Mouse (Mus musculus) right cerebral cortex, adult 2 months (tissue): ENCODE data around the gene Ophn1.

Experiments
- DNase-seq, 2 experiments: peaks; one replicate each; pipeline ENCODE4 v3.0.0; 2021 to 2022; ENCODE audit warnings: low spot score in 2 of 2

The Ophn1 gene

DNA sequence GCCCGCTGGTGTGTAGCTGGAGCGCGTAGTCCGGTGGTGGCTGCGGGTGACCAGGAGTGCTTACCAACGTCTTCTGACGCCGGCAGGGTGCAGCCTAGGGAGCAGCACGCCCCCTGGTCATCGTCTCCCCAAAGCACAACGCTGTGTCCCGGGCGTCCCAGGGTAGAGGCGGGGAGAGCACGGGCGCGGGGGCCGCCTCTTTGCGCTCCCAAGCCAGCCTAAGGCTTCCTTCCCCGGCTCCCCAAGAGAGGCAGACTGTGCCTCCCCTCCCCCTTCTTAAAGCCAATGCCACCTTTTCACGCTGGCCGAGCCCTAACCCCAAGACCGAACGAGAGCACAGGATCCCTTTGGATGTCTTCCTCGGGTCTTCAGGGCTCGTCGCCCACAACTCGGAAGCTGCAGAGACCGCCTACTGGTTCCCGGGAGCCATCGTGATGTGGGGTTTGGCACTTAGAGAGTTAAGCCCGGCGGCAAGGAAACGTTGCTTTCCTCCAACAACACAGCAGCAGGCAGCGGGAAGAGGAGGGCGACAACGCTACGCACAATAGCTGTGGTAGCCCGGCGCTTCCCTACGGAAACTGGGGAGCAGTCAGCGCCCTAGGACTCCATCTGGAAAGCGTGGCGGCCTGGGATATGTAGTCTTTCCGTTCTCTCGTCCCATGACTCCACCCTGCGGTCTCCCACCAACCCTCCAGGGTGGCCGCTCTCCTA, at the start of gene Ophn1:
Gene Ophn1 (minus strand): TSS at position 620 of the 711 bp plus-strand sequence.
- peak; percentile 68 to 70 for DNase-seq

DNA sequence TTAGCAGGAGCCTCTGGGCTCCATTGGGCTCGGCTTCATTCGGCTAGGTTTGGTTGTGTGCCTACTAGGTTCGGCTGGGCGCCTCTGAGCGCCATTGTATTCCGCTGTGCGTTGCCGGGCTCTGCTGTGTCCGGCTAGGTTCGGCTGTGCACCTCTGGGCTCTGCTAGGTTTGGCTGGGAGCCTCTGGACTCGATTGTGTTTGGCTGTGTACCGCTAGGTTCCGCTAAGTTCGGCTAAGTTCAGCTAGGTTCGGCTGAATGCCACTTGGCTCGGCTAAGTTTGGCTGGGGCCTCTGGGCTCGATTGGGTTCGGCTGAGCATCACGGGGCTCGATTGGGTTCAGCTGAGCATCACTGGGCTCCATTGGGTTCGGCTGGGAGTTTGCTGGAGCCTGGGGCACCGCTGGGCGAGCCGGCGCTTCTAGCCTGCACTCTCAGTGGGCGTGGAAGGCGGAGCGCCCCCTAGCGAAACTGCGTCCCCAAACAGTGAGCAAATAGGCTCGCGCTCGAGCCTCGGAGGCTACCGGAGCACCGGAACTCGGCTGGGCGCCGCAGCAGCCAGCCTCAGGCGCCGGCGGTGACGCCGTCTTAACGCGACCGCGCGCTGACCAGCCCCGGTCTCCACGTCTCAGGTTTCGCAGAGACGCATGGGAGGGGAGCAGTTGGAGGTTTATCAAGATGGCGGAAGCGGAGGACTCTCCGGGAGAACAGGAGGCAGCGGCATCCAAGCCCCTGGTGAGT, 46.9 kb upstream of the Ophn1 start:
- DNase-seq: peak; percentile 92

DNA sequence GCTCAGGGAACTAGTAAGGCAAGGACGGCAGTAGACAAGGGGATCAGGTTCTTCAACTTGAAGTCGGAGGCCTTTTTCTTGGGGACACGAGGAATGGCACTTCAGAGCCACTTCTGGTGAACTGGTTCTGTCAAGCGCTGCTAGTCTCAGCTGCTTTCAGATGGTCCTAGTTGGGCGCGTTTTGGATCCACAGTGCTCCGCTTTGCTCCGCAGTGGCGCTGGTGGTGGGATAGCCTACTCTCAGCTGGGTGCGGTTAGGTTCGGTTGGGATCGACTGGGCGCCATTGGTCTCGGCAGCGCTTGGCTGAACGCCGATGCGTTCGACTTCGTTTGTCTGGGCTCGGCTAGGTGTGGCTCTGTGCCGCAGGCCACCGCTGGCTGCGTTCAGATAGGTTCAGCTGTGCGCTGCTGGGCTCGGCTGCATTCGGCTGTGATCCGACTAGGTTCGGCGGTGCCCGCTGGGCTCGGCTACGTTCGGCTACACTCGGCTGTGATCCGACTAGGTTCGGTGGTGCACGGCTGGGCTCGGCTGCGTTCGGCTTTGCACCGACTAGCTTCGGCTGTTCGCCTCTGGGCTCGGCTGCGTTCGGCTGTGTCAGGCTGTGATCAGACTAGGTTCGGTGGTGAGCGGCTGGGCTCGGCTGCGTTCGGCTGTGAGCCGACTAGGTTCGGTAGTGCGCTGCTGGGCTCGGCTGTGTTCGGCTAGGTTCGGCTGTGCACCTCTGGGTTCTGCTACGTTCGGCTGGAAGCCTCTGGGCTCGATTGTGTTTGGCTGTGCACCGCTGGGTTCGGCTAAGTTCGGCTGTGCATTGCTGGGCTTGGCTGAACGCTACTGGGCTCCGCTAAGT, 46.1 kb upstream of the Ophn1 start:
- DNase-seq: peak; percentile 96 to 99

DNA sequence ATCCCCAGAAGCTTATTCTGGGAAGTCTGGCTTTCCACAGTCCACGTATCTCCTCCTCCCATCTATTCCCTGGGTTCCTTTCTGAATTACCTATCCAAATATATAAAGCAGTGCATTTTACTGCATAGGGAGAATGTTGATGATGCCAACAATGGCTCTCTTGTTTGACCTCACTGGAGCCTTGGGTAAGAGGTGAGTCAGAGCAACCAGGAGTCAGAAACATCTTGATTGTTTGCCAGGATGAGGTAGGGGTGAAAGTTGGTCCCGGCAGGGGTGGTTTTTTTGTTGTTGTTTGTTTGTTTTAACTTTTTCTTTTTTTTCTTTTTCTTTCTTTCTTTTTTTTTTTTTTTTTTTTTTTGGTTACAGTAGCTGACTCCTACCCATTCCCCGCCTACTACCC, 45.3 kb upstream of the Ophn1 start, which contains the start of gene Yipf6:
Gene Yipf6 (plus strand): TSS at position 216 of the 400 bp plus-strand sequence.
- no peak for DNase-seq

DNA sequence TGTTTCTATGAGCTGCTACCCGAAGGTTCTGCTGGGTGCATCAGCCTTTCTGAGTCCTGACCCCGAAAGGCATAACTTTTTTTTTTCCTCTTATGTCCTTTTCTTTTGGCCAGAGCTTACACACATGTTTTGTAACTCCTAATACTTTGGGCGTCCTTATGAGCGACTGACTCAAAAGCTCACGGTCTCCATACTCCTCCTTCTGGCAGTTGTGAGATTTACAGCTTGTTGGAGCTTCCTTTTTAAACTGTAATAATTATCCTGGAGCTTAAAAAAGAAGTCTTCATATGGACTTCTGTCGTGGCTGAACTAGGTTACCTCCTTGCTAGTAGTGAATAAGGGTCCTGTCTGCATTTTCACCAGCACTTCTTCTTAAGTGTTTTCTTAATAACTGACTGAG, 28.6 kb upstream of the Ophn1 start:
- DNase-seq: peak; percentile 13 to 30

DNA sequence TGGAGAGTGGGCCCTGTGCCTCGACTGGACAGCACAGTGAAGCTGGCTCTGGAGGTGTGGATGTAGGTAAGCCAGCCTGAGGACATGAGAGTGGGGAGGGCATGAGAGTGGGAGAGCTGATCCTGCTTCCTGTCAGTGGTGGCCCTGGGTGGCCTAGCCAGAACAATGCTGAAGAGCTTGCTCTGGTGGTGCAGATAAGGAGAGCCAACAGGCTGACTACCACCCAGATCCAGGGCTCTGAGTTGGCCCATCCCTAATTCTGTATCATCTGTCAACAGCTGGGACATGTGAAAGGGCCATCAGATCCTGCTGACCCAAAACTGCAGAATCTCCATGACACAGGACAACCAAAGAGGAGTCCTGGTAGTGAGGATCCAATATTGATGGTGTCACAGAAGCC, 18.1 kb upstream of the Ophn1 start:
- no peak for DNase-seq

DNA sequence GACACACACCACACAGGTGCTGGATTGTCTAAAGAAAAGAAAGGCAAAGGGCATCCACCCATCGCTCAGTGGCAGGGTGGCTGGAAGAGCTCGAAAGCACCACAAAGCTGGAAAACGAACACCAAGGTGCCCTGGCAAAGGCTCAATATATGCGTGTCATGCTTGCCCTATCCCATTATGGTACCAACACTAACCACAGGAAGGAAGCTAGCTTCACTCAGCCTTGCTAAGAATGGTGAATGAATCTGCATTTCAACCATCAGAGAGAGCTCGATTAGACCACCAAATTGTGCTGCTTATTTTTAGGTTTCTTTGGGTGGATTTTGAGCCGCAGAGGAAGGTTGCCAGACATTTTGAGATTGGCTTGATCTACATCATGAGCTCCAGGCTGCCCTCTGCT, 13.4 kb upstream of the Ophn1 start:
- no peak for DNase-seq

DNA sequence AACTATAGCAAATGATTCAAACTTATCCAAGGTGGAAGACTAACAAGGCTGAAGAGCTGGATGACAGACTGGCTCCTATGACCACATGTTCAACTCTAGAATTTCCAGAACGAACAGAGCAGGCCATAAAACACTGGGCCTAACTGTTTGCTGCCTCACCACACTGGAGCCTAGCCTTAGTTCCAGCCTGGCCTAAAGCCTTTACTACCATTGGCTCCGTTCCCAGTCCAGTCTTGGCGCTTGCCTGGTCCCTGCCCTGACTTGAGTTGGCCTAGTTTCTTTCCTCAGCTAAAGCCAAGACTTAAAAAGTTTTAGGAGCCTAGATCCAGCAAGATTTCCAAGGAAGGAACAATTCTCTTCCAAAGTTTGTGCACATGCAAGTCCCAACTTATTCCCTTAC, 7.5 kb upstream of the Ophn1 start:
- DNase-seq: no peak

DNA sequence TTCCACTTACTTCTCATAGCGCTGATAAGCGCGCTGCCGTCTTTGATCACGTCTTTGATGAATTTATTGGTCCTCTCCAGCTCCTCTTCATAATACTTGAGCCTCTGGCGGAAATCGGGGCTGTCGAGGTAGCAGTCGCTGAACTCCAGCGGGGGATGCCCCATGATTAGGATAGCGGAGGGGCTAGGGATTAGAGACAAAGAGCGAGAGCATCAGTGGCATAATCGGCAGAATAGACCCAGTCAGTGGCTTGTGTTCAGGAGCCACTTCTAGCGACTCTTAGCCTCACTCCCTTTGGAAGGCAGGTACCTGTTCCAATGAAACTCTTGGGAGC, 786 bp downstream of the Ophn1 start:
- DNase-seq: no peak

DNA sequence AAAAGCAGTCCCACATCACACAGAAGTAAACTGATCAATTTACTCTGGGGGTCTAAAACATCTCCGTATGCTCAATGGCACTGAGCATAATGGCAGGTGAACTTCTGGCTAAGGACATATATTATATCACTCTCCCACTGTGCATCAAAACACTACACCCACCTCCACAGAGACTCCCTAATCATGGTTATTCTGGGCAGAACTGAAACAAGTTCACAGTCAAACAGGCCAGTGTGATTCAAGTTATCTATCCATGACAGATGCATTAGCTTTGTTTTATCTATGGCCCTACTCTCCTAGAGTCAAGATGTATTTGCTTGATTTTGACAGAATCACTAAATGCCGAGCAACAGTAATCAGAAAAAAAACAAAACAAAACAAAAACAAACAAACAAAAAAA, 8.8 kb downstream of the Ophn1 start:
- no peak for DNase-seq

DNA sequence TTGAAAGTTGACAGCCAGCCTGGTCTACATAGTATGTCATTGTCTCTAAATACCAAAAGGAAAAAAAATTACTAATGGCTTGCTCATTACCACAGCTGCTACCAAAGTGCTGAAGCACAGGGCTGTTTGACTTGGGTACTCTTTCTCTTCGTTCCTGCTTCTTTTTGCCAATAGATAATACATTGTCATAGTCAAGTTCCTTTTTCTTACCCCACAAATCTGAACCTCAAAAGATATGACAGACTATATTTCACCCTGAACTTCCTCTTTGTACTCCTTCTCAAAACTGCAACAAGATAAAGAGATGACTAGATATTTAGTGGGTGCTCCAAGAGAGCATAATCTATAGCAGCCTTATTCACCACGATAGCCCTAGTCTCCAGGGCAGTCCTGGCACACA, 9.7 kb downstream of the Ophn1 start:
- DNase-seq: no peak

DNA sequence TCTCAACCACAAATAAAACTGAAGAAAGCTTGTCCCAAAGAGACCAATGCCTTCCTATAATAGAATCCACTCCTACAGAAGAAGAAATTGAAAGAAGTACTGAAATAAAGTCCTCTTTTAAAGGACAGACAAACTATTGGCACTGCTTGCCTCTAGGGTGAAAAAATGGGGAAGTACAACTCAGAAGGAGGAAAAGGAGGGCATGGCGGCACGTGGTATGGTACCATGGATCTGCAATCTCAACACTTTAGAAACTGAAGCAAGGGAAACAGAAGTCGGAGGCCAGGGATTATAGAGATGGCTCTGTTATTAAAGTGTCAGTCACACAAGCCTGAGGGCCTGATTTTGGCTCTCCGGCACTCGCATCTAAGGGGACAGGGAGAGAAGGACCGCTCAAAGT, 10.5 kb downstream of the Ophn1 start:
- DNase-seq: no peak

DNA sequence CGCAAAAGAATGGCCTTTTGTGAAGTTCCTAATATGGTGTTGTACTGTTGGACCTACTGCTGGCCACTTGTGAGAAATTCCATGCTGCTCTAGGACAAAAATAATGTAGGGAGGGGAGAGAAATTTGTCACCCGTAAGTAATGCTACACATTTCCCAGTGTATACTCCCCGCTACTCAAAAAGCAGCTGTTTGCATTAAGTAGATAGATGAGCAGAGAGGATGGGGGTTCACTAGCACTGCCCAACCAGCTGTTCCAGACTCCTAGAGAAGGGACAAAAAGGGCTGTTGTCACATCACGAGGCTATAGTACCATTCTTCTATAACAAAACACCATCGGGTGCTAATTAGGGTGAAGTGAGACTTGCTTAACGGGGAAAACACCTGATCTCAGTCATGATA, 15.7 kb downstream of the Ophn1 start:
- no peak for DNase-seq

DNA sequence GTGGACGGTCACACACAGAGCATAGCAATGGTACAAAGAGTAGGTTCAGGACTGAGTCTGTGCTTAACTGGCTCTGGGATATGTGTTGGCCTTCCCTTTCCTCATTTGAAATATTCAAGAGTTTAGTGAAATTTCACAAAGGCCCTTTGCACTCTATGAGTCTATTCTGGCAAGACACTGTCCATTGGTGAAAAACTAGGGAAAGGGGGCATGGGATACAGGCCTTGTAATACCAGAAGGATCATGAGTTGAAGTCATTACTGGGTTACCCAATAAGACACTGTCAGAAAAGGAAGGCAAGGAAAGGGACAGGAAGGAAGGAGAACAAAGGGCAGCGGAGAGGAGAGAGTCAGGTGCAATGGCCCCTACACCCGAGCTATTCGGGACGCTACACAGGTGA, 16.7 kb downstream of the Ophn1 start:
- no peak for DNase-seq

DNA sequence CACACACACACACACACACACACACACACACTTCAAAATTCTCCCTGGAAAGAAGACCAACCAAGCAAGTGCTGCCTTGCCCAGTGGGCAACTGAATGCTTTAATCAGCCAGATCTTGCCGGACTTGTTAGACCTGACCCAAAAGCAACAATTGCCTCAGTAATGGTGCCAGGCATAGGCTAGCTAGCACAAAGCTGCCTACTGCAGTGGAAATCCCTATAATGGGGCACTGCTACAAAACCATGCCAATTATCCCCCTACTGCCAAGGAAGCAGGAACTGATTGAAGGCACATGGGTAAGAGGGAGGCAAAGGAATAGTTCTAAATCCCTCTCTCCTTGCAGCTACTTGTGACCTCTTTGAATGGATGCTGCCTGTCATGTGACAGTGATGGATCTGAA, 18.8 kb downstream of the Ophn1 start:
- no peak for DNase-seq

DNA sequence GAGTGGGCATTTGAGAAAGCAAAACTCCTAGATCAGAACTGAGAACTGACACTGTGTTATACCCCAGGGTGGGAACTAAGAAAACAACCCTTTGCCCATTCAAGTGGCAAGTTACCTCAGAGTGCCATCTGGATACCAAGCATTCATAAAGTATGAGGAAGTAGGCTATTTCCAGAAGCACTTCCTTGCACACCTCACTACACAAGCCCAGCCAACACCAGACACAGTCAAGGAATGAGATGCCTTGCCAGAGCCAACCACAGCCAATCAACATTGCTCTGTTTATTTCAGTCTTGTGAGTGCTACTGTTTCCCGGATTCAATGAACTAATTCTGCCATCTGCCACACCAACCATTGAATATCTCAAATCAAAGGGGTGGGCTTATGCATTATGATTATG, 20.3 kb downstream of the Ophn1 start:
- DNase-seq: no peak

DNA sequence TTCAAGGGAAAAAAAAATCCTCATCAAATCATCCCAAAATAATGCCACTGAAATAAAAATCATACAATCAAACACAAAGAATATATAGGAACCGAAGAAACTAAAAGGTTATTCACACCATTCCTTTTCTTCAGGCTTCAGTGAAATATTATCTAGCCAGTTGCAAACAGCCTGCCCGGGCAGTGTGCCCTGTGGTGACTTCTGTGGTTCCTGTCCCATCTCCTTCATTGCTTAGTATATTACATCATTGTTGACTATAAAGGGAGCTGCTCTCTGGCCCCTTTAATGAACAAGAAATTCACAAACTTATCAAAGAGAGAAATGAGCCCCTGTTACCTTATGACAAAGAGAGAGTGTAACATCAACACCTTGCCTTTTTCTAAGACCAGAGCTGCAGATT, 21.1 kb downstream of the Ophn1 start:
- no peak for DNase-seq

DNA sequence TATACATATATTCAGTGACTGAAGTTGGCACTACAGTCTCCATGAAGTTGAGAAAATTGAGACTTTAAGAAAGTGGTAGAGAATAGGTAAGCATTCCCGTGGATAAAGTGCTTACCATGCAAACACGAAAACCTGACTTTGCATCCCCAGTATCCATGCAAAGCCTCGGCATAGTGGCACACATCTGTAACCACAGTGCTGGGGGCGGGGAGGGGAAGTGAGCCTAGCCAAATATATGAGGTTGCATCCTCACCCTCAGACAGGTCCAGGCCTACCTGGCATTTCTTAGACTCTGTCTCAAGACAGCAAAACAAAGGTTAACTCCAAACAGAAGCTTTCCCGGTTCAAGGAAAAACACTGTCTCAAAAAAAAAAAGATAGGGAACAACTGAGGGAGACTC, 21.7 kb downstream of the Ophn1 start:
- no peak for DNase-seq

DNA sequence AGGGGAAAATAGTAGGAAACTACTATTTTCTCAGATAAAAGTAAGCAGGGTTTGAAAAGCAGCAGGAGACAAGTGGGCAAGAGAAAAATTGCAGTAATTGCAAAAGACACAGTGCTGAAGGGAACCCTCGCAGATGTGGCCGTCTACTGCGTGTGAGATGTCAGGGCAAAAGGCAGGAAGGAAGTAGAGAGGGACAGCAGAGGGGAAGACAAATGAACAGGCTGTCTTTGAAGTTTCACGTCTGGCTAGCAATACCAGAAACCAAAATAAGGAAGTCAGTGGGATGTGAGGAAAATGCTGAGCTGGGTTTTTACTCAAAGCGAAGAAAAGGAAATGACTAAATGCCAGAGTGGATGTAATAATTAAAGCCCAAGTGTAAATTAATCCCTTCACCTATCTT, 30.7 kb downstream of the Ophn1 start:
- DNase-seq: no peak

DNA sequence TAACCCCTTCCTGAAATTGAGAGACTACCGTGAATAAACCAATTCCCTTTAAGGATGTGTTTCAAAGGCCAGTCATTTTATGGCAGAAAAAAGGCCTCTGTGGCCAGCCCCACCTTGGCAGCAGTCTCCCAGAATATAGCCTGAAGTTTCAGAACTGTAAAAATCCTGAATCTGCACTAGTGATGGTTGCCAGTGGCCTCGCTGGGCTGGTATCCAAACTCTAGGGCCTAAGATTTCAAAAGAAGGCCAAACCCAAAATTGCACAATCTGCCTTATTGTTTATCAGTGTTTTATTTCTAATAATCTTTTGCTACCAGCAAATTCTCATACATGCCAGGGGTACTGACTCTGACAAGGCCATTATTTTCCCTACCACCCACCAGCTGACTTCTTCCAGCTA, 34.8 kb downstream of the Ophn1 start:
- no peak for DNase-seq

DNA sequence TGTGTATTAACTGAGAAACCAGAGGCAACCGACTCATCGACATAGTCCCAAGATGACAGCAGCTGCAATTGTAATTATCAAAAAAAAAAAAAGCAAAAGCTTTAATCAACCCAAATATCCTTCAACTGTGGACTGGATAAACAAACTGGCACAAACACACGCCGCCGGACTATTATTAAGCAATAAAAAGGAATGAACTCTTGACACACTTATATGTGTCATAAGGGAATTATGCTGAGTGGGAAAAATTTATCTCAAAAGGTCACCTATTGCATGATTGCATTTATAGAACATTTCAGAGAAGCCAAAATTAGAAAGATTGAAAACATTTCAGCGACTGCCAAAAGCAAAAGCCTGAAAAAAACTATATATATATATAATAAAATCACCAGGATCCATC, 40.0 kb downstream of the Ophn1 start:
- DNase-seq: no peak

DNA sequence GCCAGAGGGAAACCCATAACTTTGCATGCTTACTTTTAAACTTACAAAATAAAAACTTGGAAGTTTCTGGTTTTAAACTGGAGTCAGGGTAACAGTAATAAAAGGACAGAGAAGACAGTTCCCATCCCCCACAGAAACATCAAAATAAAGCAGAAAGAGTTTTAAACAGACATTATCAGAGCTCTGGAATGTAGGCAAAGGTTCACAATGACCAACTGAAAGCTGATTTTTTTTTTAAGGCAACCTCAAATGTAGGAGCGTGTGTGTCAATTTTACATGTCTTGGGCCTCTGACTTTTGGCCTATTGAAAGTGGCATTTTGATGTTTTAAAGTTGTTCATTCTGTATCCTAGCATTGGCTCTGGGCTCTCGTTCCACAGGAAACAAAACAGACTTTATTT, 49.2 kb downstream of the Ophn1 start:
- no peak for DNase-seq

DNA sequence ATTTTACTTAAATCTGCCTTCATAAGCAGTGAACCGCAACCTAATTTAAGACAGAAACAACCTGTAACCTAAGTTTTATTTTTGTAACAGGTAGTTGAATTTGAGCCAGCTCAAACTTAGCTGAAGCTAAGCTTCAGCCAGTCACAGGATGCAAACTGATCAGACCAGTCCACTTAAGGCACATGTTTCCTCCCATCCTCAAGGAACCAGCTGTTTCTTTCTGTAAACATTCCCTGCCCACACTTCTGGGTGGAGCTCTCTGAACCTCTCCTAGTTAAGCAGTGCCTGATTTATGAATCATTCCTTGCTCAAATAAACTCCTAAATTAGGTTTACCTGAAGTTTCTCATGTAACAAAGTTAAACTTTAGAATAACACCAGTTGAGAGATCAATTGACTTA, 54.8 kb downstream of the Ophn1 start:
- no peak for DNase-seq
